Mouse (Mus musculus) monocyte, adult 2 months (primary cell): ENCODE measurements around the gene Clp1.

Source experiments
- DNase-seq, 2 experiments: peaks; one replicate each; pipeline ENCODE4 v3.0.0; 2022; ENCODE audit warnings: low spot score in 2 of 2, low read depth in 1 of 2

Clp1 gene

DNA sequence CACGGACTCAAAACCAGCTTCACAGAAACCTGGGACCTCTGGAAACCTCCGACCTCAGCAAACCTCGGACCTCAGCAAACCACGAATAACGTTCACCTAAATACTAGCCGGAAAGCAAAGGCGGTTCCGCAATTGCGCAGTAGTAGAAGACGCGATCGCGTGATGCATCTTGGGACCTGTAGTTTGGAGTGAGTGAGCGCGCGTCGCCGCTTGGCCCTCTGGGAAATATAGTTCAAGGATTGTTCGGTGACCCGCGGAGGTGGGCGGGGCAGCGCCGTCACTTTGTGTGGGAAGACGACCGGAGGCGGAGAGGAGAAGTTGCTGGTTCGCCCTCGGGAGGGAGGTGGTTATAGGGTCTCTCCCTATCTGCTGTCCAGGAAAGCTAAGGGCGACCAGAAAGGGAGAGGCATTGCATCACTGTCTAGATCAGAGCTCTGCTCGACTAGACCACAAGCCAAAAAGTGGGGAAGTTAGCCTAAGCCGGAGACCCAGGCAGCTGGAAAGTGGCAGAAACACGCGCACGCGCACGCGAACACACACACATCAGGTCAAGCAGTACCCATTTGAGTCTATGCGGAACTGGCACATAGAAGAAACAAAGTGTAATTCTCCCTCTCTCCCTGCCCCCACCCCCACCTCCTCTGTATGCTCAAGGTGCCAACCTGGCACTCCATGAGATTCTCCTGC lies at the start of gene Clp1:
Clp1 (minus strand) TSS at position 179 of the 687 bp plus-strand sequence.
- DNase-seq = peak; percentile 90 to 91

DNA sequence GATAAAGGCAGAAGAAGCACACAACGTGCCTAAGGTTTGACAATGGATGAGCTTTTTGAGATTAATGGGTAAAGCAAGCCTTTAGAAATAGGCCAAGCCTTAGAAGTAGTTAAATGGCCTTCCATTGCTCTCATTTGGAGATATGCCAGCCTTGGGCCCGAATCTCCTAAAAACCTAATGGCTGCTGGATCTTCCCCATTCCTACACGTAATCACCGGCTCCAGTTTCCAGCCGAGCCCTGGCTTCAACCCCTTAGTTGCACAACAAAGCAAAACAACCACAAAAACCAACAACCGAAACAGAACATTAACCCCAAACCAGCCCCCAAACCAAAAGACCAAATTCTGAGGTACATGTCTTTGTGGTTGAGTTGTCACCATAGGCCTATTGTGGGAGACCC lies 48.5 kb upstream of the Clp1 start:
- no peak for DNase-seq

DNA sequence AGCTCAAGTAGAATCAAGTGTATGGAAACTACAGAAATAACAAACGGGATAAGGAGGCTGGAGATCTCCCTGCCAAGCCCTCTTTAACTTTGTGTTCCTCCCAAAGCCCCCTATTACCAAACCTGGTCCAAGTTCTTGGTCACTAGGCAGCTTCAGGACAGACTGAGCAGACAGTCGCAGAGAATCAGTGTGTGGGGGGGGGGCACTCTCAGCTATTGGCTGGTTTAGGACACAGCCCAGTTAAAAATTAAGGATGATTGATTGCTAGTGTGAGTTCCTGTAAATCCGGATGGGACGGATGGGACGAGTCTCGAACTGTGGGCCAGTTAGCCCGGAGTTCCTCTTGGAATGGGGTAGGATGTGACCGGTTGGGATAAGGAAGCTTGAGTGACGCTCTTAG lies 48.1 kb upstream of the Clp1 start, which contains the start of gene Serping1:
Serping1 (minus strand) TSS at position 204 of the 400 bp plus-strand sequence.
- DNase-seq = no peak

DNA sequence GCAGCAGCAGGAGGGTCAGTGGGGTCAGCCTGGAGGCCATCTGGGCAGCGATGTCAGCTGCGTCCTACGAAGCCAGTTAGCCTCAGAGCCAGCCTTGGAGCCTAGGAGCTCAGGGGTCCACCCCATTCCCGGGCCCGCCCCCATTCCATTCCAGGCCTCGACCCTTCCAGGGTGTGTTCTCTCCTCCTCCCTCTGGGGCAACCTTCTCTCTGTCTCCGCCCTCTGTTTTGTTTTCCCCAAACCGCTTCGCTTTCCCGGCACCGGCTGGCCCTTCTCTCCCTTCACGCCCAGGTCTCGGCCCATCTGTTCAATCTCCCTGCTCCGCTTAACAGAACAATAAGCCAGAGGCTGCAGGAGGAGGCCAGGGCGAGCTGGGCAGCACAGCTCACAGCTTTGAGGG lies 47.6 kb upstream of the Clp1 start:
- no peak for DNase-seq

DNA sequence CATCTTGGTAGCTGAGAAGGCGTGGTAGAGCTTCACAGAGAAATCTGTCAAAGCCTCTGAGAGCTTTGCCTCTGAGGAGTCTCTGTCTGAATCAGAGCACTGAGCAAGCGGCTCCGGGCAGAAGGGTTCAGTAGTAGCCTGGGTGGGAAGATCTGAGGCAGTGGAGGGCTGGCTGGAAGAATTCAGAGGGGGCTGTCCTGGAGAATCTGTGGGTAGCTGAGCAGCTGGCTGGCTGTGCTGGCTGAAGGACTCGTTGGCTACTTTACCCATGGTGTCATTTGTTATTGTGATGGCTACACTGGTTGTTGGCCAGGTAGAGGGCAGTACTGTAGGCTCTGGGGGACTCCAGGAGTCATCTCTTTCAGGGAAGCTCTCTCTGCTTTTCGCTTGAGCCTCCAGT lies 46.0 kb upstream of the Clp1 start:
- no peak for DNase-seq

DNA sequence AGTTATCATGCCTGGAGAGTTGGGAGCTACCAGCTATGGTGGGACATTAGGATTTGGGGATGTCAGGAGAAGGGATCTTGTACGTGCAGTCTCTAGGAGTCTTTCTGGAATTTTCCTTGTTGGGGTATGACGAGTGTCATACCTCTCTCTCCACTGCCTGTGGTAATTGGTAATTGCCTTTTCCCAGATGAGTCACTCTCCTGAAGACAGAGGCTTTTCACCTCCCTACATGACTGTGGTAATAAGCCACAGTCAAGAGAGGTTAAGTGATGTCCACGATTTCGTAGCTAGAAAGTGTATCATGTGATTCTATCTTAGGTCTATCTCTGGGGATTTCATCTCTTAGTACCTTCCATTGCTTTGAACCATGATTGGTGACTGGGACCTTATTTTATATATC lies 45.3 kb upstream of the Clp1 start:
- DNase-seq = no peak

DNA sequence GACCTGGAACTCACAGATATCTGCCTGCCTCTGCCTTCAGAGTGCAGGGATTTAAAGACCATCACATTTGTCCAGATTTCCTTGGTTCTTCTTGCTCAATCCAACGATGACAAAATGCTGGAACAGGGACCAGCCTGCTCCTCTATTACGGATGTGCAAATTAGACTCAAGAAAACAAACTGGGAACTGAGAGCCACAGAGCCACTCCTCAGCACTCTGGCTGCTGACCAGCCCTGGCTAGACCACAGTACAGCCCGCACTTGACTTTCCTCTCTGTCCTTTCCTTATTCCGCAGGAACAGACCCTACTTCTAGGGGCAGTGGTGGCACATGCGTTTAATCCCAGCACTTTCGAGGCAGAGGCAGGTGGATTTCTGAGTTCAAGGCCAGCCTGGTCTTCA lies 43.4 kb upstream of the Clp1 start:
- DNase-seq = no peak

DNA sequence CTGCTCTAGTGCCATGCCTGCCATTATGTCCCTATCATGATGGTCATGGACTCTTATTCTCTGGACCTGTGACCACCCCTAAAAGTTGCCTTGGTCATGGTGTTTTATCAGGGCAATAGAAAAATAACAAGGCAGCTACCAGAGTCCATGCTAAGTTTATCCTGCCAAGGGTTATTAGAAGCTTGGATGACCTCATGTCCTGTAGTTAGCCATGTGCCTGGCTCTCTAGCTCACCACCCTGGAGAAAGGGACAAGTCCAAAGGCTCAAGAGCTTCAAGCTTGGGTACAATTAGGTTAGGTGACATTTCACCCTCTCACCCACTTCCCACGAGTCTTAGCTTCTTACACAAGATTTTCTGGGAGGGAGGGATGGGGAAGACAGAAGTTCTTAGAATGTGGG lies 35.7 kb upstream of the Clp1 start:
- DNase-seq = no peak

DNA sequence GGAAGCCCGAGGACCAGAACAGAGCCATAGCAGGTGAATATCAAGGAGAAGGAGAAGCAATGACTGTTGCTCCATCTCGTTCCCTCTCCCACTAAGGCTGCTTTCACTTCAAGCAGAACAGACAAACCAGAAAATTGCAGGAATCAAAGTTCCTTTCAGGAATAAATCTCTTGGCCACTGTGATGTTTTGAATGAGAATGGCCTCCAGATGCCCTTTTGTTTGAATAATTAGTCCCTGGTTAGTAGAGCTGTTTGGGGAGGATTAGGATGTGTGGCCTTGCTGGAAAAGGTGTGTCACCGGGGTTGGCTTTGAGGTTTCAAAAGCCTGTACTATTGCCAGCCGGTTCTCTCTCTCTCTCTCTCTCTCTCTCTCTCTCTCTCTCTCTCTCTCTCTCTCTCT lies 35.1 kb upstream of the Clp1 start:
- DNase-seq = no peak

DNA sequence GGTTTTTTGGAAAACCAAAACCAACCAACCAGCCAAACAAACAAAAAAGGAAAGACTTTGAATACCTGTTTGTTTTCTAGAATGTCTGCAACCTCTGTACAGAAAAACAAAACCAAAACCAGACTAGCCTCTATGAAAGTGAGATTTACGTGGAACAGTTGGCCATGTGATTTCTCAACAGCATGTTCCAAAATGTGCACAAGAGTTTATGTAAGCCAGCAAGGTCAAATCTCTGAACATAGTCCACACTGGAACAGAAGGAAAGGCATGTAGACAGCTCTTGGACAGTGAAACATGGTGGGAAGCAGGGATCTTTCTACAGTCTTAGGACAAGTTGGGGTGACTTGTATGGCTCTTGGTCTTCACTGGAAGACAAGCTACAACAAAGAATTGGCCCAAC lies 34.7 kb upstream of the Clp1 start:
- DNase-seq = no peak

DNA sequence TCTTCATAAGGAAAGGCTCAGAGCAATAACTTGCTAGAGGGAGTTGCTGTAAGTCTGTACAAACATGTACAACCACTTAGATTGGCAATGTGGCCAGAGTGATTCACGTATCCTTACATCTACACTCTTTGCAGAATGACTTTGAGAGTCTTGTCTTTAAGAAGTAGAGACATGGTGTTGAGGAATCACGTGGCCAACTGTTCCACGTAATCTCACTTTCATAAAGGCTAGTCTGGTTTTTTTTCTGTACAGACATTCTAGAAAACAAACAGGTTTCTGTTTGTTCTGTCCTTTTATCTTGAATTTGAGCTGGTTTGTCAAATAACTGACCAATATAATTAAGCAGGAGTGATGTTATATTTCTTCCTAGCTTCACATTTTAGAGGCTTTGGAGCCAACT lies 34.2 kb upstream of the Clp1 start:
- no peak for DNase-seq

DNA sequence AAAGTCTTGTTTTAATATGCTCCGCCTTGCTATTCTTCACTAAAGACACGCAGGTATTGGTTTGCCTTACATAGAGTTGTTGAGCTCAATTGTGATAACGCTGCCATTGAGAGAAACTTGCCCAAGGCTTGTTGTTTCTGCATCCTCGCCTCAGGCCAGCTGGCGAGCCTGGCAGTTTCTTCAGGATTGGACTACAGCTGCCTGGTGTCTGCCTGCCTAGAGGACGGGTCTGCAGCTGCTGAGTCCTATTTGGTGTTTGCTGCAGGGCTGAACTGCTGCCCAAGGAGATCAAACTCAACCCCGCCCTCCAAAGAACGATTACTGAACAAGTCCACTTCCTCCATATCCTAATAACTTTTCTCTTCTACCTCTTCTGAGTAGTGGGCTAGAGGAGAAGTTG lies 33.6 kb upstream of the Clp1 start:
- DNase-seq = no peak

DNA sequence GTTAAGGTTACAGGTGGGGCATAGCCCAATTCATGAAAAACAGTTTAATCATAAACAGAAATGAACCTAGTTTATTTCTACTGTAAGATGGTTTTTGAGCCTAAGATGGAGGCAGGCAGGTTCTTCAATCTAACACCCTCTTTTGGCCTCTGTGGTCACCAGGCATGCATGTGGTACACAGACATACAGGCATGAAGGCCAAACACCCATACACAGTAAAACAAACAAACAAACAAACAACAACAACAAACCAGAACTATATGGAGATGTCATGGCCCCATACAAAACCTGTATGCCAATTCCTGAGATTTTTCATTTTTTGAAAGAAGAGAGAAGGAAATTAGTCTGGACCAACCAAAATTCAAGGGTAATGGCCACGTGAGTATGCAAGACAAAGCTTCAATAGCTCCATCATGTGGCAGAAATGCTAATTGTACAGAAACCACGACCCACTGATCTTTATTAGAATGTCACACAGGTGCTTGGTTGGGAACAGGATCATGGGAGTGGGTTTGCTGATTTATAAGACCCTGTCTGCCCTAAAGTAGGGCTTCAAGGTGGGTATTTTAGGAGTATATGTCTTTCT lies 31.5 kb upstream of the Clp1 start:
- no peak for DNase-seq

DNA sequence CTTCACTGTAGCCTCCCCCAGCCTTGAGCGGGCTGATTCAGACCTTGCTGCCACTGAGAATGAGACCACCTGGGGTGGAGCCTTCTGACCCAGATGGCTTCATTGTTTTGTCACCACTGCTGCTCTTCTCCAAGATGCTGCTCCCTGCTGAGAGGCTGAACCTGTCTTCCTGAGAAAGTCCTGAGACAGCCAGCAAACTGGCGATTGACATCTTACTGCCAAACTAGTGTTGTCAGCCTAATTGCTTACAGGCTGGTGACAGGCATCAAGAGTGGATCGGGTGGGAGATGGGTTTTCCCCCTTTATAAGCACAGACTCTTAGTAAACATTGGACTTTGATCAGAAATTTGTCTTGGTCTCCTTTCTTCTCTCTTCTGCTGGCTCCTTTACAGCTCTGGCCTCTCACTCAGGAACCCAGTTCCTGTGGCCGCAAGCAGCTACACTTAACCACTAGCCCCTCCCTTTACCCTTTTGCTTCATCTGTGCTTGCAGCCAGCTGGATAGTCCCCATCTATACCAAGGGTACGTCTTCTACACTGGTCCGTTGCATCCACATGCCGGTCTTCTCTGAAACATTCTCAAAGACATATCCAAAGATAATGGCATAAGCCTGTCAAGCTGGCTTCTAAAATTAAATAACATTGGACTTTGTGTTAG lies 30.0 kb upstream of the Clp1 start:
- no peak for DNase-seq

DNA sequence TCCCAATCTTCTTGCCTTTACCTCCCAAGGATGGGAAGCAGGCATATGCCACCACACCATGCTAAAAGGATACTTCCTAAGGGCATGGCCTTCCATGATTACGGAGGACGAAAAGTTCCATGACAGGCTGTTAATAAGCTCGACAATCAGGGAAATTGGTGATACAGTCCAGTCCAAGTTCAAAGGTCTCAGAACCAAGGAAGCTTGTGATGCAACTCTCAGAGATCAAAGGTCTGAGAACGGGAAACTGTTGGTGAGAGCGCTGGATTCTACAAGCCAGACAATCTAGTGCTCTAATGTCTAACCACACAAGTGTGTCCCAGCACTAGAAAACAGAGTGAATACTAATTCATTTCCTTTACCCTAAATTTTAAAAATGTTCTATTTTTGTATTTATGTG lies 29.1 kb upstream of the Clp1 start:
- DNase-seq = no peak

DNA sequence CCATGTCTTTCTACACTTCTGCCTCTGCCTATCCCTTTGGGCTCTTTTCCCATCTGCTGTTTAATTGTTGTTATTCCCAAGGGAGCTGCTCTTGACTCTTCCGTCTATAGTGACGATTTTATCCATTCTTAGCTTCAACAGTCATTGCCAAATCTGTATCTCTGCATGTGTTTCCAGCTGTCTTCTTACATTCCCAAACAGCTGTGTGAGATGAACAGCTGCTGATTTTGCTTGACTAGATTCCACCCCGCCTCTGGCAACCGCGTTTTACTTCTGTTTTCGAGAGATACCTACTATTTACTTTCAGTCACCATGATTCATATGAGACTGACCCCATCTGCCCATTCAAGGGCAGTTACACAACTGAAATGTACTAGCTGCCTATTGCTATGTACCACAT lies 23.0 kb upstream of the Clp1 start:
- no peak for DNase-seq

DNA sequence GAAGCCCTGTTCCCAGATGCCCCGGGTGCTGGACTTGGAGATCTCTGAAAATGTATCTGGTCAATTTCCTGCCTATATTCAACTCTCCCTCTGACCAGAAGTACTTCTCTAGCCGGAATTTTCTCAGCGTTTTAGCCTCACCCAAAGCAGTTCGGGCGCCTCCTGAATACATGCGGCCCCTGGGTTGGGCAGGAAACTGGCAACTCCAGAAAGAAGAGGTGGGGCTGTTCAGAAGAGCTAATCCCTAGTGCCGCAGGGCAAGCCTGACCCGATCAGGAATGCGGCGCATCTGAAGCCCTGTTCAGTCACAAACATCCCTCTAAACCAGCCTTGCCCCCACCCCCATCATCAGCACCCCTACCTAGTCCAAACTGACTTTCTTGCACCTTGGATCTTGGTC lies 17.0 kb upstream of the Clp1 start:
- no peak for DNase-seq

DNA sequence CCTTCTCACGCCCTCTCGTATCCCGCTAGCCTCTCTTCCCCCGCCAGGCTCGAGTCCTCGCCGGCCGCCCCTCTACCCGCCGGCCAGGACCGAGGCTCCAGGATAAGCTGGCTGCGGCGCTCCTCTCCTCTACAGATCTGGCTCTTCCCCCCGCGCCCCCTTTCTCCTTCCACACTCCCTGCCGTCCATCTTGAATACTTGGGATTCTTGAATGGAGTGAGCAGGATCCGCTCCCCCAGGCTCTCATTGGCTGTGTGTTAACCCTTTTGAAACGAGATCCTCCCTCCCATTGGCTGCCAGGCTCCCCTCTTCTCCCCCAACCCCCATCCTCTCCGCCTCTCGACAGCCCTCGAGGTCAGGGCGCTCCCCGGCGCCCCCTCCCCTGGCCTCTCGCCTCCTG lies 16.4 kb upstream of the Clp1 start, which contains the start of gene Gm19426:
Gm19426 (minus strand) TSS at position 95 of the 400 bp plus-strand sequence.
- no peak for DNase-seq

DNA sequence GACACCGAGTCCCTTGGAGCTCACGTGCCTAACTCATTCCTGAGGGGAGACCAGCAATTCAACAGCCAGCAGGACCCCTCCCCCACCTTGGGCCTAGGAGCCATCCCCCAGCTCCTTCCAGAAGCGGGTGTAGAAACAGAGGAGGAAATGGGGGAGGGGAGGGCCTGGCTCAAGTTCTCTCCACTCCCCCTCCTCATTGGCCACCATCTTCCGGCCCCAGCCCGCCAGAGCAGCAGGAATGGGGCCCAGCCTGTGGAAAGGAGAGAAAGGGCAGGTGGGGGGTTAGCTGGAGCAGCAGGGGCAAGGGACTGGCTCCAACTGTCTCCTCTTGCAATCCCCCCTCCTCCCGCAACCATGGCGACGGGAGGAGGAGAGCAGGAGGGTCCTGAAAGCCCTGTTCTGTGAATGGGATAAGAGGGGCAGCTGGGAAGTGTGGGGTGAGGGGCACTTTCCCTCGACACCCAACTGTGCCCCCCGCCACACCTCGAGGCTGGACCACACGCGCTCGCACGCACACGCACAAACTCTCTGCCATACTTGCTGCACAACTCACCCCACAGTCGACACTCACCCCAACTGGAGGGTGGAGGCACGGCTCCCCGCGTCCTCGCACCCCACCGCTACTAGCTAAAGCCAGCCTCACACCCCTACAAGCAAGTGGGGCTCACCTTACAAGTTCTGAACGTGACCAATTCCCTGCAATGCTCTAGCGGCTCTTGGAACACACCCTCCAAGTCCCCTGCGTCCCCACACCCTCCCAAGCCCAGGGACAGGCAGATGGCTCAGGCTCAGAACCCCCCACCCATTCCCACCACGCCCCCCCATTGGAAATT lies 15.5 kb upstream of the Clp1 start:
- no peak for DNase-seq

DNA sequence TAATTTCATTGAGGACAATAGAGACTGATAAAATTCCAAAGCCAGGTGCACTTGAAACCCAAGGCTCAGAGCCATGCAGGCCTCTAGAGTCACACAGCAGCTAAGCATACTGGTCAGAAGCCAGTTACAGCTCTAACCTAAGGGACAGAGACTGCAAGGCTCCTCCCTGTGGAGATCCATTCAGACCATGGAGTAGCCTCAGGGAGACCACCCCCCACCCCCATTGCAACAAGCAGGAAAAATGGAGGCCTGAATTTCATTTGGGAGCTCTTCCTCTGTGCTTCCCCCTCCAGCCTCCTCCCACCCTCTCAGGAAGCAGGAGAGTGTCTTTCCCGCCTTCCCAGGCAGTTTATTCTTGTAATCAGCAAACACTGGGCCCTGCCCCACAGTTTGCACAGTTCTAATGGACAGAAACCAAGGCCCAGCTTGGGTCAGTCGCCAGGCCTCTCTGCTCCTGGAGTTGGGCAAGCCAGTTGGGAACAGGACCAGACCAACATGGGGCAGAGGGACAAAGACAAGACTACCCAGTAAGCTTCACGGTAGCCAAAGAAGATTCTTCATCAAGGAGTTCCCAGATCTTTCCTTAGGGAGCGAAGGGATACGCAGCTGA lies 14.8 kb upstream of the Clp1 start:
- no peak for DNase-seq

DNA sequence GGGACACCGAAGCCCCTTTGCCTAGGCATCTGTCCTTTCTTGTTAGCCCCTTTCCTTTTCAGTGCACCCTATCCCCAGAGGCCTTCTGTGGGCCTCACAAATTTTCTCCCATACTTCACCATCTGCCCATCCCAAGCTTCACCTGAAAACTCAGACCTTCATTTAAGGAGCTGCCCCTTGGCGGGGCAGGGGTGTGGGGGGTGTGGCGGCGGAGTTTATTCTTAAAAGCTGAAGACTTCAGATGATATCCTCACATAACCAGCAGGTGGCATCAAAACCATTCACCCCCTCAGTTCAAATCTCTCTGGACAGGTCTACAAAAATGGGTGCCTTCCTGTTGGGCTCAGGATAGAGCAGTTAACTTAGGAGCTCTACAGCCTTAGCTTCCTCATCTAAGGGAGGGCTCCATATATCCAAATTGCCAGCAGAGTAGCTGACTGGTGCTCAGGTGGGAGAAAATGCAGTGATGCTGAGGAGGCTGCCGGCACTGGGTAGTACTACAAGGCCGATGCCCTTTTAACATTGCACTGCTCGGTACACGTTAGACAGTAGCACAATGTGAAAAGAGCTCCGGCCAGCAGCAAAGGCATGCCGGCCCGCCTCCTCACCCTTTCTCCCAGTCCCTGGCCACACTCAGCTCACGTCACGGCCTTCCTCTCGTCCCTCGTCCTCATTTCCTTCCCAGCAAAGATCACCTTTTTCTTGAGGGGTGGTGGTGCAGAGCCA lies 13.6 kb upstream of the Clp1 start:
- no peak for DNase-seq
